Mouse (Mus musculus) limb, embryonic 11.5 days (tissue): ENCODE data around the gene Zfp865. TPM values are rescaled to one million over a fixed set of nuclear protein-coding genes. Genes with fewer than 3 reads are reported as not detected.
A peak's percentile ranks its signal among the peaks of the same experiment; 100 is the strongest.

Experiments used
- ATAC-seq: fragments of 200-750 bp; cut with Nextera tagmentation; 2 replicates; pipeline ENCODE4 v1.8.0; 2017; ENCODE audit warnings: low read depth; ENCODE audit not compliant: insufficient number of reproducible peaks, low FRiP score, low TSS enrichment
- DNase-seq: peaks from one replicate; pipeline ENCODE4 v3.0.0-alpha.2; 2015; ENCODE audit warnings: low spot score
- H3K27ac ChIP-seq: fragments of 300-500 bp; sonication (generic); replicated peaks from 2 replicates; pipeline ENCODE4 v1.5.1; 2014; ENCODE audit warnings: low read depth, mild to moderate bottlenecking, low read length
- H3K27me3 ChIP-seq: fragments of 300-500 bp; sonication (generic); 2 replicates; pipeline ENCODE4 v1.6.1; 2014; ENCODE audit warnings: mild to moderate bottlenecking, low read length, mixed read lengths; ENCODE audit not compliant: control insufficient read depth, insufficient read depth
- H3K36me3 ChIP-seq: fragments of 300-500 bp; sonication (generic); 2 replicates; pipeline ENCODE4 v1.6.1; 2014; ENCODE audit warnings: mild to moderate bottlenecking, low read length, moderate library complexity, mixed read lengths; ENCODE audit not compliant: control insufficient read depth, insufficient read depth
- H3K4me1 ChIP-seq: fragments of 300-500 bp; sonication (generic); 2 replicates; pipeline ENCODE4 v1.6.1; 2014; ENCODE audit warnings: low read length, mixed read lengths; ENCODE audit not compliant: control insufficient read depth, insufficient read depth
- H3K4me2 ChIP-seq: fragments of 300-500 bp; sonication (generic); 2 replicates; pipeline ENCODE4 v1.6.1; 2014; ENCODE audit warnings: low read depth, mild to moderate bottlenecking, moderate library complexity; ENCODE audit not compliant: severe bottlenecking
- H3K4me3 ChIP-seq: fragments of 300-500 bp; sonication (generic); 2 replicates; pipeline ENCODE4 v1.5.1; 2014; ENCODE audit warnings: low read depth, low read length
- H3K9ac ChIP-seq: fragments of 300-500 bp; sonication (generic); 2 replicates; pipeline ENCODE4 v1.6.1; 2014; ENCODE audit warnings: mild to moderate bottlenecking, low read length
- H3K9me3 ChIP-seq: fragments of 300-500 bp; sonication (generic); 2 replicates; pipeline ENCODE4 v1.6.1; 2016; ENCODE audit warnings: low read length; ENCODE audit not compliant: control insufficient read depth
- WGBS: fragments of 180-500 bp; shearing (Covaris S2); extraction: QIAGEN DNeasy Blood & Tissue Kit; methylation state at CpG from one replicate; pipeline ENCODE4 v1.1.7; 2014; 5-methylcytosine and 5-hydroxymethylcytosine counted together
- polyA plus RNA-seq: library from polyadenylated mRNA; unstranded; fragments of >200 nt; fragmentation: Nextera tagmentation; extraction: Ambion mirVana; gene quantifications from 2 replicates; pipeline ENCODE4 v1.2.1, GENCODE M21; 2014

The Zfp865 gene
- polyA plus RNA-seq, 1 experiment from 2014 or later, result 7.5 TPM

DNA sequence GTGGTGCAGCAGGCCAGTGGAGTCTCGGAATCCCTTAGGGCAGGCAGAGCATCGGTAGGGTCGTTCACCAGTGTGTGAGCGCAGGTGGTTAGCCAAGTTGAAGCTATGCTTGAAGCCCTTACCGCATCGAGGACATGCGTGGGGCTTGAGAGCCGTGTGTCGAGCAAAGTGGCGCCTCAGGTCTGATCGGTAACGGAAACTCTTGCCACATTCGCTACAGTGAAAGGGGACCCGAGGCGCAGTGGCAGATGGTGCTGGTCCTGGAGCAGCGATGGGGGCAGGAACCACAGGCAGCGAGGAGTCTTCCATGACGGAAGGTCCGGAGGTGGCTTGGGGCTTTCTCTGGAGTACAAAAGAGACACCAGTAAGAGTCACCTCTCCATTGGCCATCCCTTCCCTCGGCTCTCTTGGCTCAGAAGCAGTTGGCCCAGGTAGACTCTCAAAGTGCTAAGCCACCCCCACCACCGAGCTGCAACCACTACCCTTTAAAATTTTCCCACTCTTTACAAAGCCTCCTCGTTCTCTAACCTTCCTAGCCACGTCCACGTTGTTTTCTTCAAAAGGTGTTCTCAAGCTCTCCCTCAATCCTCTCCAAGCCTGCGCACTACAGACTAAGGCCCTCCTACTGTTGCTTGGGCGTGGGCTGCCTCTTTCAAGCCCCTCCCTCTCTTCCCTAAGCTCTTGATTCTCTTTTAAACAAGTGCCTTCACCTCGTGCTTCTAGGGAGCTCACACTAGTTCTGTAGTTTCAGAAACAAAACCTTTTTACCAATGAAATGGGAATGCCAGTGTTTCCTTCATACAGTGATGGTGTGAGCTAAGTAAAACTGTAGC is 7.3 kb upstream of the Zfp865 start:
- Histone ChIP-seq H3K4me3 (no peak overlapping the region), H3K27ac (no peak overlapping the region), H3K4me2 (no peak overlapping the region; the same call in 1 of the 2 replicates), H3K9me3 (no peaks in the 10 kb centered on the region; the same call in 1 of the 2 replicates), H3K4me1 (peaks cover 3% of the 10 kb centered on the region; the same call in 1 of the 2 replicates), H3K9ac (no peak overlapping the region), H3K27me3 (no peaks in the 10 kb centered on the region), H3K36me3 (peaks cover 44% of the 10 kb centered on the region)
- 93% methylated on average over 27 of the region's 27 CpGs for WGBS
- ATAC-seq (no peak), DNase-seq (no peak)

DNA sequence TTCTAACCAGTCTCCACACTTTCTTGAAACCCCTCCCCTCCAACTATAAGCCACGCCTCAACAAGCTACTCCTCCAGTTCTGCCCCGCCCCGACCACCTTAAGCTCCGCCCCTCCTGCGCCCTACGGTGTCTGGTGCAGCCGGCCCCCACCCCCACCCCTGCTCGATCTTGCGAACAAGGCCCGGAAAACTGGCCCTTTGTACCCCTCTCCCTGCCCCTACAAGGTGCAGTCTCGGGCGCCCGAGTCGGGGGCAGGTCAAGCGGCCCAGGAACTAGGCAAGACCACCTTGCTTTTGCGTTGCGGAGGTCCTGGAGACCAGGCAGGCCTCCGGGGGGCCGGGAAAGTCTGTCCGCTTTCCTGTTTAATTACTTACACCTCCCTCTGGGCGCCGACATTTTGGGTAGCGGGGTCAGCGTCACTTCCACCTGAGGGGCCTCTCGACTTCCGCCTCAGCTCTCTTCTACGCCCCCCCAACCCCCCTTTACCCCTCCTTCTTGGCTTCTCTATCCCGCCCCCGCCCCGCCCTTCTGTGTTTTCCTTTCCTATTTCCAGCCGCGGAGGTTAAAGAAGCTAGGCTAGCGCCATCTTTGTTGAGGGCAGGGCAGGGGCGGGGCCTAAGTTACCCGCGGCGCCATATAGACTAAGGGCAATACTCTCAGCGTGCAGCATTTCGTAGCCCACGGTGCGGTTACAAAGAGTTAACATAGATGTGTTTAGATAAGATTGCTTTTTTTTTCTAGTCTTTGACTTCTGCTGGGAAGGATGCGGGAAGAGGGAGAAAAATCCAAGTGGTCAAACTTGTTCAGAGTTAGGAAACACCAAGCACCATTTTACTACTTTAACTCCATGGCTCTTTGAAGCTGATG is 5.7 kb upstream of the Zfp865 start, which contains the start of the genes Zfp524 and Fiz1:
Zfp524 (plus strand) TSS at position 165 of the 867 bp plus-strand sequence.
Fiz1 (minus strand) TSS at position 447 of the 867 bp plus-strand sequence.
- H3K4me3 ChIP-seq, result peak within 1 kb of the TSS; percentile 72
- no peaks in the 10 kb centered on the region for H3K27me3 ChIP-seq
- H3K9ac ChIP-seq, result peak within 1 kb of the TSS; percentile 85
- no peaks in the 10 kb centered on the region for H3K9me3 ChIP-seq
- ATAC-seq, result peak; percentile 77
- WGBS, result under 1% methylated on average over 42 of the region's 42 CpGs
- peak; percentile 95 for DNase-seq
- H3K27ac ChIP-seq, result peak within 1 kb of the TSS; percentile 98
- H3K4me2 ChIP-seq, result peak within 1 kb of the TSS; percentile 47
- peaks cover 3% of the 10 kb centered on the region; the same call in 1 of the 2 replicates for H3K4me1 ChIP-seq
- H3K36me3 ChIP-seq, result peaks cover 28% of the 10 kb centered on the region

DNA sequence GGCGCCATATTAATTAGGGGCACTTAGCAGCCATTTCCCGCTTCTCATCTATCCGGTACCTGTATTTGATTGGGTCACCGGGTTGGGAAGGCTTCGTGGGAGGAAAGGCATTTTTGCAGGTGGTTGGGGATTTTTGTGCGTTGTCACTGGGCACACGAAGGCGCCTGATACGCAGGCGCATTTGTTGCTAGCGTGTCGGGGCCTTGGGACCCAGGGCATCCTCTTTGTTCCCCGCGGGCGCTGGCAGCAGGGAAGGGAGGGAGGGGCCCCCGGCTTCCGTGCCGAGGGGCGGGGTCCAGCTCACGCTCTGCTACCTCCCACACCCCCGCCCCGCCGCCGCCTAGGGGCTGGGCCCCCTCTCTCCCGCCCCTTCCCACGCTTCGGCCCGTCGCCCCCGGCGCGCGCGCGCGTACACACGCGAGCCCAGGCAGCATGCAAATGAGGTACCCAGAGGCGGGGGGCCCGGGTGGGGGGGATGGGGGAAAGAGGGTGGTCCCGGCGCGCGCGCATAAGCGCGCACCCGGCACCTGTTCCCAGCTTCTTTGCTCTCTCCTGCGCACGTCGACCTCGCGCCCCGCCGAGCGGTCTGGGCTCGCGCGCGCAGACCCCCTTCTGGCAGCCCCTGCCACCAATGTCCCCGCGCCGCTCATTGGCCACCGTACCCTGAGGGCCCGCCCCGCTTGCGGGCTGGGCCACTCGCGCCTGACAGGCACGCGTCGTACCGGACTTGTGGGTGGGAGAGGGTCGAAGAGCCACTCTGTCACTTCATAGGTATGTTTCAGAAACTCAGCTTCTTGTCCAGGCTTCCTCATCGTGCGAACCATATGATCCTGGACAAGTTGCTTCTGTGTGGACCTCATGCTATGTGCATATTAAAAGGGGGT is 4.8 kb upstream of the Zfp865 start, which contains the start of gene Gm44973:
Gm44973 (plus strand) TSS at position 379 of the 884 bp plus-strand sequence.
- Histone ChIP-seq H3K4me1 (peaks cover 3% of the 10 kb centered on the region; the same call in 1 of the 2 replicates), H3K9ac (peak within 1 kb of the TSS; percentile 85), H3K27me3 (no peaks in the 10 kb centered on the region), H3K4me3 (peak within 1 kb of the TSS; percentile 72), H3K36me3 (peaks cover 22% of the 10 kb centered on the region), H3K27ac (peak within 1 kb of the TSS; percentile 98), H3K4me2 (peak within 1 kb of the TSS; percentile 47), H3K9me3 (no peaks in the 10 kb centered on the region)
- under 1% methylated on average over 47 of the region's 76 CpGs for WGBS
- DNase-seq, result peak; percentile 97
- peak; percentile 78 for ATAC-seq

DNA sequence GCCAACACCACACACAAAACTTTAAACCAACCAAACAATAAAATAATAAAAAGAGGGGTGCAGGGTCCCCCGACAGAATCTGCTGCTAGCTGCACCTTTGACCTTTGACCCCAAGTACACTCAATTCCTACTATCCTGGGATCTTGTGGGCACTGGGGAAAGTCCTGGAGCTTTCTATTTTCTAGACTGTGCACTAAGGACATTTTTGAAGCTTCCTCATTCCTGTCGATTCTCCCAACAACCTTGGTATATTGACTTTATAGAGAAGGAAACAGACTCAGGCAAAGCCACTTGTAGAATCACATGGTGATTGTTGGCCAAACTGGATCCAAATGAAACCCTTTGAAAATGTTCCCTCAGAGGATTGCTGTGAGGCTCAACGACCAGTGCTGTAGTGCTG is 4.1 kb upstream of the Zfp865 start:
- Histone ChIP-seq H3K9ac (no peak overlapping the region; the same call in 1 of the 2 replicates), H3K27me3 (no peaks in the 10 kb centered on the region), H3K27ac (peak overlapping the region; percentile 98), H3K4me1 (peaks cover 3% of the 10 kb centered on the region; the same call in 1 of the 2 replicates), H3K36me3 (peaks cover 15% of the 10 kb centered on the region), H3K4me3 (peak overlapping the region; percentile 72), H3K9me3 (no peaks in the 10 kb centered on the region), H3K4me2 (peak overlapping the region; percentile 47)
- DNase-seq, result no peak
- 68% methylated on average over 3 of the region's 3 CpGs for WGBS
- no peak for ATAC-seq

DNA sequence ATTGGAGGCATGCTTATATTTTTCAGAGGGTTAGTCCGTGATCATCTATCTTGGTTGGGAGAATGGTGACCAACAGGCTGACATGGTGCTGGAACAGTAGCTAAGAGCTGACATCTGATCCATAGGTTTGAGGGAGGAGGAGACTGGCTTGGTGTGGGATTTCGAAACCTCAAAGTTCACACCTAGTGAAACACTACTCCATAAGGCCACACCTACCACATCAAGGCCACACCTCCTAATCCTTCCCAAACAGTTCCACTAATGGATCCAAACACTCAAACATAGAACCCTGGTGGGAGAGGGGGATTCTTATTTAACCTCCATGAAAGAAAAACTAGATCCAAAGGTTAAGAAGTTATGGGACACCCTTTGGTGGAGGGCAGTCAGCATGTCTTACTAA is 3.3 kb upstream of the Zfp865 start:
- no peak for DNase-seq
- H3K4me2 ChIP-seq, result no peak overlapping the region
- H3K4me3 ChIP-seq, result no peak overlapping the region
- 97% methylated on average over 2 of the region's 2 CpGs for WGBS
- no peak overlapping the region for H3K27ac ChIP-seq
- H3K4me1 ChIP-seq, result peaks cover 6% of the 10 kb centered on the region; the same call in 1 of the 2 replicates
- ATAC-seq, result no peak
- no peak overlapping the region for H3K9ac ChIP-seq
- H3K36me3 ChIP-seq, result peaks cover 6% of the 10 kb centered on the region; the same call in 1 of the 2 replicates
- H3K27me3 ChIP-seq, result no peaks in the 10 kb centered on the region
- no peaks in the 10 kb centered on the region for H3K9me3 ChIP-seq

DNA sequence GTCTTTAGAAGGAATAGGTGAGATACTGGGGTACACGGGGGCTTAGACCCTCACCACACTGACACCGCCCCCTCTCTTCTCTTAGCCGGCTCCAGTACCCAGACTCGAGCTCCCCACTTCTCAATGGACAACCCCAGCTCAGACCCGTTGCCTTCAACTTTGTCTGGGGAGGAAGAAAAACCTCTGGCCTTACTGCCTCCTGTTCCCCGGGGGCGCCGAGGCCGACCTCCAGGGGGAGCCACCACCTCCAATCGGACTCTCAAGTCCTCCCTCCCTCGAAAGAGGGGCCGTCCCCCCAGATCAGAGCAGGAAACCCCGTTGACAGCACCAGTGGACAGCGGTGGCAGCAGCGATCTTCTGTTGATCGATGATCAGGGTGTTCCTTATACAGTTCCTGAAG is 2.8 kb upstream of the Zfp865 start:
- H3K4me3 ChIP-seq, result no peak overlapping the region
- H3K4me2 ChIP-seq, result no peak overlapping the region
- peaks cover 3% of the 10 kb centered on the region; the same call in 1 of the 2 replicates for H3K36me3 ChIP-seq
- peaks cover 6% of the 10 kb centered on the region; the same call in 1 of the 2 replicates for H3K4me1 ChIP-seq
- no peak overlapping the region for H3K27ac ChIP-seq
- DNase-seq (no peak), ATAC-seq (no peak)
- 88% methylated on average over 16 of the region's 16 CpGs for WGBS
- no peaks in the 10 kb centered on the region for H3K9me3 ChIP-seq
- no peak overlapping the region for H3K9ac ChIP-seq
- H3K27me3 ChIP-seq, result no peaks in the 10 kb centered on the region

DNA sequence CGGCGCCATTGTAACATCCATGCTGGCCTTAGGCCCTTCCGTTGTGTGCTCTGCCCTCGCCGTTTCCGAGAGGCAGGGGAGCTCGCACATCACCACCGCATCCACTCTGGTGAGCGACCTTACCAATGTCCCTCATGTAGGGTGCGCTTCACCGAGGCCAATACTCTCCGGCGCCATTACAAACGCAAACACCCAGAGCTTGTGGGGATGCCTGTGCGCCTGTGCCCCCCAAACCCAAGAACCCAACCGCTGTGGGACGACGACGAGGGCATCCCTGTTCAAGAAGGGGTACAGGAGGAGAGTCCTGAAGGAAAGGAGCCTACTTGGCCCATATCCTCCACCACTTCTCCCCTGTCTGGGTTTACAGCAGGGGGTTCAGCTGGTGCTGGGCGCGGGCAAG is 2.2 kb upstream of the Zfp865 start:
- no peak overlapping the region for H3K4me2 ChIP-seq
- 98% methylated on average over 21 of the region's 21 CpGs for WGBS

More for the DNA sequence above, 2.2 kb upstream of the Zfp865 start:
- Histone ChIP-seq H3K4me3 (no peak overlapping the region), H3K27ac (no peak overlapping the region), H3K36me3 (no peaks in the 10 kb centered on the region; the same call in 1 of the 2 replicates), H3K9ac (no peak overlapping the region), H3K9me3 (no peaks in the 10 kb centered on the region), H3K27me3 (no peaks in the 10 kb centered on the region), H3K4me1 (peaks cover 6% of the 10 kb centered on the region; the same call in 1 of the 2 replicates)
- ATAC-seq, result no peak
- no peak for DNase-seq
